Mouse (Mus musculus) liver, embryonic 15.5 days (tissue): Measurements from ENCODE around the gene Gstm6. TPM values are rescaled to one million over a fixed set of nuclear protein-coding genes. Genes with fewer than 3 reads are reported as not detected.
"Not testable (repeated sequence)": the region's sequence is repeated elsewhere in the genome, so short reads cannot be mapped to it uniquely, and the experiment has no call there.

ENCODE experiments used
- ATAC-seq: fragments of 200-750 bp; cut with Nextera tagmentation; 2 replicates; pipeline ENCODE4 v1.8.0; 2017; ENCODE audit warnings: moderate number of reproducible peaks, mild to moderate bottlenecking, moderate library complexity; ENCODE audit not compliant: insufficient read depth
- H3K27ac ChIP-seq: fragments of 300-500 bp; sonication (generic); replicated peaks from 2 replicates; pipeline ENCODE4 v1.5.1; 2015; ENCODE audit warnings: mild to moderate bottlenecking, inconsistent platforms
- H3K27me3 ChIP-seq: fragments of 300-500 bp; sonication (generic); 2 replicates; pipeline ENCODE4 v1.6.1; 2015; ENCODE audit warnings: mild to moderate bottlenecking, inconsistent platforms
- H3K36me3 ChIP-seq: fragments of 300-500 bp; sonication (generic); replicated peaks from 2 replicates; pipeline ENCODE4 v1.6.1; 2015; ENCODE audit warnings: moderate library complexity, mild to moderate bottlenecking, inconsistent platforms
- H3K4me1 ChIP-seq: fragments of 300-500 bp; sonication (generic); replicated peaks from 2 replicates; pipeline ENCODE4 v1.6.1; 2015; ENCODE audit warnings: inconsistent platforms
- H3K4me2 ChIP-seq: fragments of 300-500 bp; sonication (generic); 2 replicates; pipeline ENCODE4 v1.6.1; 2015; ENCODE audit warnings: moderate library complexity, mild to moderate bottlenecking, inconsistent platforms
- H3K4me3 ChIP-seq: fragments of 300-500 bp; sonication (generic); replicated peaks from 2 replicates; pipeline ENCODE4 v1.5.1; 2015; ENCODE audit warnings: mild to moderate bottlenecking, inconsistent platforms
- H3K9ac ChIP-seq: fragments of 300-500 bp; sonication (generic); 2 replicates; pipeline ENCODE4 v1.6.1; 2015; ENCODE audit warnings: moderate library complexity, mild to moderate bottlenecking, inconsistent platforms
- H3K9me3 ChIP-seq: fragments of 300-500 bp; sonication (generic); replicated peaks from 2 replicates; pipeline ENCODE4 v1.6.1; 2016; ENCODE audit warnings: inconsistent platforms
- WGBS: fragments of 180-500 bp; shearing (Covaris S2); methylation state at CpG from one replicate; pipeline ENCODE4 v1.1.7; 2015; ENCODE audit warnings: mixed read lengths; ENCODE audit not compliant: insufficient replicate concordance; 5-methylcytosine and 5-hydroxymethylcytosine counted together
- polyA plus RNA-seq: library from polyadenylated mRNA; unstranded; fragments of >200 nt; fragmentation: Nextera tagmentation; extraction: Ambion mirVana; gene quantifications from 2 replicates; pipeline ENCODE4 v1.2.1, GENCODE M21; 2015

Gstm6 gene
- polyA plus RNA-seq, 1 experiment from 2014 or later: 17.2 TPM

GRCm38 (mm10) chr3:107895194-107895719 lies 48.3 kb downstream of the Gstm6 start:
- Histone ChIP-seq H3K4me3 (peak overlapping the region; percentile 77), H3K9ac (peak overlapping the region; percentile 78), H3K36me3 (peaks cover 21% of the 10 kb centered on the region; the same call in 1 of the 2 replicates), H3K27me3 (no peaks in the 10 kb centered on the region), H3K9me3 (no peaks in the 10 kb centered on the region), H3K4me2 (peak overlapping the region; percentile 97), H3K27ac (peak overlapping the region; percentile 87), H3K4me1 (peaks cover 32% of the 10 kb centered on the region)
- peak; percentile 51 for ATAC-seq
- 5% methylated on average over 6 of the region's 6 CpGs for WGBS

DNA sequence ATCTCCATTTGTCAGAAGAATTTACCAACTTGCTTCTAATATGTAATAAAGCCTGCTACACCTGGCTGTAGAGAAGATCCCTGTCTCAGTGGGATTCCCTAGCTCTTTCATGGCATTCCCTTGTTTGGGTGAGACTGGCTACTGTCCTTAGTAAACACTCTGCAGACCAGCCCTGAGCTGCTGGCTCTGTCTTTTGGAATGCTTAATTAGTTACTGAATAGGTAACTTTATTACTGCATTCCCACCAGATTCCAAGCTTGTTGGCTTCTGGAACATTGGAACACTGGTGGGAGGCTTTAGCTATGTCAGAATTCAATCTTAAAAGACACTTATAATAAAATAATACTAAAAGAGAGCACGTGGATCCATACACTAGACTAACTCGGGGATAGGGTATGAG lies 54.3 kb downstream of the Gstm6 start:
- H3K4me1 ChIP-seq, H3K4me3 ChIP-seq, H3K27ac ChIP-seq, ATAC-seq, H3K4me2 ChIP-seq, H3K27me3 ChIP-seq, H3K9me3 ChIP-seq, H3K9ac ChIP-seq, H3K36me3 ChIP-seq: not testable (repeated sequence)
- WGBS: 65% methylated on average over 2 of the region's 2 CpGs

Other genes starting within 250 kb of the Gstm6 start
- gene Ahcyl1, start 247.2 kb downstream of the Gstm6 start, polyA plus RNA-seq: 26.4 and 26.9 TPM in 2 replicates
- gene Csf1, start 183.3 kb downstream of the Gstm6 start, polyA plus RNA-seq: 6.3 and 6.7 TPM in 2 replicates
- gene Eps8l3, start 66.5 kb downstream of the Gstm6 start, polyA plus RNA-seq: 0.20 TPM in 1 of 2 replicates, not detected in the other
- 158 and 174 TPM in 2 replicates for gene Gstm5, start 47.9 kb downstream of the Gstm6 start, polyA plus RNA-seq
- 28.8 and 38.6 TPM in 2 replicates for gene Gstm7, start 11.9 kb downstream of the Gstm6 start, polyA plus RNA-seq
- gene Gstm3, start 25.5 kb upstream of the Gstm6 start, polyA plus RNA-seq: 14.9 and 15.4 TPM in 2 replicates
- 6.3 and 7.1 TPM in 2 replicates for gene Gstm2, start 42.7 kb upstream of the Gstm6 start, polyA plus RNA-seq
- gene Gstm1, start 74.2 kb upstream of the Gstm6 start, polyA plus RNA-seq: 415 and 453 TPM in 2 replicates
- gene Gstm4, start 101.1 kb upstream of the Gstm6 start, polyA plus RNA-seq: 18.5 and 19.1 TPM in 2 replicates
- gene Ampd2, start 142.9 kb upstream of the Gstm6 start, polyA plus RNA-seq: 63.7 and 76.6 TPM in 2 replicates
- 2.7 and 3.8 TPM in 2 replicates for gene Gnat2, start 149.0 kb upstream of the Gstm6 start, polyA plus RNA-seq
- 63.4 and 66.5 TPM in 2 replicates for gene Gnai3, start 202.4 kb upstream of the Gstm6 start, polyA plus RNA-seq
- 0.02 TPM in 1 of 2 replicates, not detected in the other for gene Gpr61, start 211.1 kb upstream of the Gstm6 start, polyA plus RNA-seq
- gene Amigo1, start 242.6 kb upstream of the Gstm6 start, polyA plus RNA-seq: 0.75 and 1.1 TPM in 2 replicates